Mouse (Mus musculus) cerebellum, adult 18-20 months (tissue): ENCODE data around the gene Tecpr2.
A peak's percentile ranks its signal among the peaks of the same experiment; 100 is the strongest.

ENCODE experiments used
- DNase-seq, 2 experiments: peaks; one replicate each; pipeline ENCODE4 v3.0.0; 2021

Tecpr2 gene

DNA sequence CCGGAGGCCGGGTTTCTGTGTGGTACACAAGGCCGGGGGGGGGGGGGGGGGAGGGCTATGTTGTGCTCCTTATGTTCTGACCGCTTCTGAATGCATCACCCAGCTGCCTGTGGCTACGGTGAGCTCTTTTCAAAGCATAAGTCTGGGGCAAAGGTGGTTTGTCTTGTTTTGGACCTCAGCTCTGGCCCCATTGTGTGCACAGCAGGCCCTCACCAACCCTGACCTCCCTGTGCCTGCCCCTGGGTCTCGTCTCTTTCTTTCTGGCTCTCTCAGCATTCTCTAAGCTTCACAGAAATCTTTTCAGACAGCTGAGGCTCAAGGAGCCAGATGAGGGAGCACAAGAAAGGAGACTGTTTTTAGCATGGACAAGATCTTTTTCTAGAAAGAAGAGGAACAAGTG is 23.5 kb upstream of the Tecpr2 start:
- no peak for DNase-seq

DNA sequence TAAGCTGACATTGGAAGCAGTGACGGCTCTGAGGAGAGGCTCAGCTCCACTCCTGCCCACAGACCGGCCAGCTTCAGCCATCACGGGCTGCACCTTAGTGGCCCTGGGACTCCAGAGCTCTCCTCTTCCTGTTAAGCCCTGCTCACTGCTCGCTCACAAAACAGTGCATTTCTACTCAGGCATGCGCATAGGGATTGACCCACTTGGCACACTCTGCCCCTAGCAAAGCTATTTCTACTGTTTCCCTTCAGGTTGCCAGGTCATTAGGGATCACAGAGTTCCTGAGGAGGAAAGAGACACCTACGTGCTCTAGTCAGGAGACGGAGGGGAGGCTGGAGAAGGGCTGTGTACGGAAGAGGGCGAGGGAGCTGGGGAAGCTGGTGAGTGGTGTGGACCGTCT is 23.1 kb upstream of the Tecpr2 start:
- peak; percentile 44 to 60 for DNase-seq

DNA sequence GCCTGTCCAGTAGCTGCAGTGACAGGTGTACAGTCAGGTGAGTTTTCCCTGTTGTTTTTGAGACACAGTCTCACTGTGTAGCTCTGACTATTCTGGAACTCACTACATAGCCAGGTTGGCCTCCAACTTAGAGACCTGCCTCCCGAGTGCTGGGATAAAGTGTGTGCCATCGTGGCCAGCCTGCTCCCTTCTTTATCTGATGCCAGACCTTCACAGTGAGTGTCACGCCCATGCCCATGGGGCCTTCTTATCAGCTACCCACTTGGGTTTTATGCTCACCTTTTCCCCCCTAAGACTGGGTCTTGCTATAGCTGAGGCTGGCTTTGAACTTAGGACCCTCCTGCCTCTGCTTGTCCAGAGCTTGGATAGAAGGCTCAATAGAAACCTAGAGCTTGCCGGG is 19.0 kb upstream of the Tecpr2 start:
- DNase-seq, result no peak

DNA sequence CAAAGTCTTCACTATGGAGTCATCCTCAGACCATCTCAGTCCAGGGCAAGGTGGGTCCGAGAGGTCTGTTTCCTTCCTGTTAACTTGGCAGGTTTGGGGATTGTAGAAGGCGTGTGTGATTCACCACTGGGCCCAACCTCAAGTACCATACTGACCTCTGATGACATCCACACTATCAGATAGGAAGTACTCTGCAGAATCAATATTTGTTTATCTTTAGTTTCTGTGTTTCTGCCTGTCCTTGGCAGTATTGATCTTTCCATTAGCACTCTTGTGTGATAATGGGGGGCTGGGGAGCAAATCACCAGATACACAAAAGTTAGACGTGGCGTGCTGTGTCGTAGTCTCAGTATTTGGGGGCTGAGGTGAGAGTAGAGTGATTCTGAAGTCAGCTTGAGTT is 17.8 kb upstream of the Tecpr2 start:
- no peak for DNase-seq

DNA sequence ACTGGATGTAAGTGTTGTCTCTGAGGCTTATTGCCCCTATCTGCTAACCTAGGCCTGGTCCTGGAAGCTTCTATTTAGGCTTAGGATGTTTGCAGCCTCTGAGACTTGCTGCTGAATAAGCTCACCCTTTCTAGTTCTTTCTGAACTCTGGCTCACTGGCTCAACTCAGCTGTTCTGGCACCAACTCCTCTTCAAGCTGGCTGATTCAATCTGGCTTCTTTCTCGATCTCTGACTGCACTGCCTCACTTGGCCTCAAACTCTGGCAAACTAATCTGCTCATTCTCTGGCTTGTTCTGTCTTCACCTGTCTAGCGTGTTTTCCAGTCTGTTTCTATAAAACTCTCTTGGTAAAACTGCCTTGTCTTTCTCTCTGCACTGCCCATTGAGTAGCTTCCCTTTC is 13.7 kb upstream of the Tecpr2 start:
- no peak for DNase-seq

DNA sequence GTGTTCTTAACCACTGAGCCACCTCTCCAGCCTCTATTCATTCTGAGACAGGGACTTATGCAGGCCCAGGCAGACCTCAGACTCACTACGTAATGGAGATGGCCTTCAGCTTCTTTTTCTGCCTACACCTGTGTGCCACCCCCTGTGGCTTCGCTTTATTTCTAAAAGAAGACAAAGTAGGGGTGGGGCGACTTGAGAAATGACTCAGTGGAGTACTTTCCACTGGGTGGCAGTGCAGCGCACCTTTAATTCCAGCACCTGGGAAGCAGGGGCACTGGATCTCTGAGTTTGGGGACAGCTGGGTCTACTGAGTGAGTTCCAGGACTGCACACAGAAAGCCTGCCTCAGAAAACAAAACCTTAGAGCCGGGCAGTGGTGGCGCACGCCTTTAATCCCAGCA is 6.8 kb upstream of the Tecpr2 start:
- no peak for DNase-seq

DNA sequence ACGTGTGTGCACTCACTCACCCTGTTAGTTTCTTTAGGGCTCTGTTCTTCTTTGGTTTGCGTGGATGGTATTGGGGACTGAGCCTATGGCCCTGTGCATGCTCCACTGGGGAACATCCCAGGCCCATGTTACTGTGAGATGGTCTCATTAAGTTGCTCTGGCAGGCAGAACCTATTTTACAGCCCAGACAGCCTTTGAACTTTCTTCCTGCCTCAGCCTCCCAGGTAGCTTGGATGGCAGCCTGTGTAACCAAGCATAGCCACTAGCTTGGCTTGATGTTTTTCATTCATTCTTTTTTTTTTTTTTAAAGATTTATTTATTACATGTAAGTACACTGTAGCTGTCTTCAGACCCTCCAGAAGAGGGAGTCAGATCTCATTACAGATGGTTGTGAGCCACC is 3.8 kb upstream of the Tecpr2 start:
- DNase-seq, result no peak

DNA sequence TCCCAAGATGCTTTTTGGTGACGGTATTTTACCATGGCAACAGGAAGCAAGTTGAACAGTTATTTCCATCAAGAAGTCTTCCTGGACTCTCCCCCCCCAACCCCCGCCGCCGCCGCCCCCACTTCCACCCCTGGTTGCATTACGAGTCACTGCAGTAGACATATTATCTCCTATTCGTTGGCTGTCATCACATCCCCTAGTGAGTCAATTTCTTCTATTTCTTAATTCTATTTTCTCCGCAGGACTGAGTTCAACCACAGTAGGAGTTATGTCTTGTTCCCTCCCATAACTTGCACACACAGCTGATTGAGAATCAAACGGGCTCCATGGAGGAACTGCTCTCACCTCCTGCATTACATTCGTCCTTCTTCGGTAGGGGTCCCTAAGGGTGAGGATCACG is 958 bp upstream of the Tecpr2 start:
- no peak for DNase-seq

DNA sequence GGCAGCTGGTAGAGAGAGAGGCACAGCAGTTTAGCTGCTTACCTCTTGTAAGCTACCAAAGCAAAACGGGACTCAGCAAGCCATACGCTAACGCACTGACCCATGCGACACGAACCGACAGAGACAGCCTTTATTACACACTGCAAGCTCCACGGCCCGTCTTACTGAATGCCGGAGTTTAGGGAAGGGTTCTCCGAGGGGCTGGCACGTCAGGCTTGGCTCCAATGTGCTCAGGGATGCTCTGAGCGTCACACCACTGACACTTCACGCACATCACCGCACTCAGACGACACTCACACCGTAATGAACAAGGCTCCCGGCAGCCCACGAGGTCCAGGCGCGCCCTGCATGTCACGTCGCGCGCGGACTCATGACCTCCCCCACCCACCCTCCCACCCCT is 458 bp upstream of the Tecpr2 start:
- DNase-seq, result no peak

DNA sequence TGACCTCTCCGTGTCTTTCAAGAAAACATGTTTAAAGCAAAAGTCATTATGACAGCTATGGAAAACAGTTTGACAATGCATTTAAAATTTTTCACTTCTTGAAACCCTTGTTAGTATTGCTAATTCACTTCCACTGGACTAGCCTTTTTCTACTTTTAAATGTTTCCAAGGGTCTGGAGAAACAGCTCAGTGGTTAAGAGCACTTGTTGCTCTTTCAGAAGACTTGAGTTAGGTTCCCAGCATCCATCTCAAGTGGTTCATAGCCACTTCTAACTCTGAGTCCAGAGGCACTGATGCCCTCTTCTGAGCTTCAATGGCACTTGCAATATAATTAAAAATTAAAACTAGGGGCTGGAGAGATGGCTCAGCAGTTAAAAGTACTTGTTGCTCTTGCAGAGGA is 2.8 kb downstream of the Tecpr2 start:
- DNase-seq, result no peak

DNA sequence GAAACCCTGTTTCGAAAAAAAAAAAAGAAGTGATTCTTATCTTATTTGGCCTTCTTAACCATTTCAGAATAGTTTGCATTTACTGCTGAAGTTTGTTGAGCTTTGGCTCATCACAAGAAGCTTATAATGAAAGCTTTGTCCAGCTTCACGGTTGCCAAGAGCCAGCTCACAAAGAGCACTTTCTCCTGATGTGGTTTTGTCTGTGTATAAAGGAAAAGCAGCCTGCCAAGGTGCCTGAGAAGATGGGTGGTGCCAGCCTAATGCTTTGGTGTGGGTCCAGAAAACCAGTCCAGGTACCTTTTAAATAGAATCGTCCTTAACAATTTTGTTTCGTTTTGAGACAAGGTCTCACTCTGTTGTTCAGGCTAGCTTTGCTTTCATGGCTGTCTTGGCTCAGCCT is 13.0 kb downstream of the Tecpr2 start:
- DNase-seq, result no peak

DNA sequence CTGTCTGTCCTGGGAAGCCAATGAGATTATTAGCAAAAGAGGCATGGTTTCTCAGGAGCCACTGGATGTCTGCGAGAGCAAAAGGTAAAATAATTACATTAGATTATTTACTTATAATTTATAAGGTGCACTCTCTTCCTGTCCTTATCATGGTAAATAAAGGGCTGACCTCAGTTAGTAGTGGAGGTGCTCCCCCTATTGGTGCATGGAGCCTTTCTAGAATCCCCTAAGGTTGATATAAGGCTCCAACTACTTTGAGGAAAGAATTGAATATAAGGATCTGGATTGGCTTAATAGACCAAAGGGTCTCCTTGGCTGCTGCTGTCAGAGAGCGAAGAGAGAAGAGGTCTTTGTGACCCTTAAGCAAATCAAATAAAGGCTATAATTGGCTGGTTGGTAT is 14.5 kb downstream of the Tecpr2 start:
- peak; percentile 16 for DNase-seq

DNA sequence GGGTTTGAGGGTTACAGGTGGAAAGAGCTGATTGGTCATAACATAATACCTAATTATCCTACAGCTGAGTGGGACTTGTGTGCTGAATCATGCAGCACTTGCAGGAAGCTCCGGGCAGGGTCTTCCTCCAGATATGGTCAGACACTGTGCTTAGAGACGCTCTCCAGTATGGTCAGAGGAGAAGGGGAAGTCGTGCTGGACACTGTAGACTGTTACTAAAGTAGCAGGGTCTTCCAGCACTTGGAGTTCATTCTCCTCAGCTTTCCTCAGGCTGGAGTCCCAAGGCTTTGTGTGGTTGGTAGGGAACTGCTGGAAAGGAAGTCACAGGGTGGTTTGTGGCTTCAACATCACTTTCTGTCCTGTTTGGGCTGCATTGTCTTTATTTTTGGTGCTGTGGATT is 18.8 kb downstream of the Tecpr2 start:
- no peak for DNase-seq

DNA sequence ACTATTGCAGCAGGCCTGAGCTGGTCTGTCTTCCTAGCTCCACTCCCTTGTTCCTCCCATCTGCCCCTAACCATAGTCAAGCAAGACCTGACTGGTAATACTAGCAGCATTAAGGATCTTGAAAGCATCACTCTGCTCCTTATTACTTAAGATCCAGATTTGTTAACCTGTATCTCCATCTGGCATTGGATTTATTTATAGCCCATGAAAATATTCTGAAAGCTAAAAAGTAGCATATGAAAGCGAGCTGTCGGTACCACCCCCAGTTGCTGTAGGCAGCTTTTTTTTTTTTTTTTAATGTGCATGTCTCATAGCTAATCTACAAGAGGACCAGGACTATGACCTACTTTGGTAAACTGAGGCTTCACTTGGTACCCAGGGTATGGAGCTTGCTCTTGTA is 20.9 kb downstream of the Tecpr2 start:
- no peak for DNase-seq

DNA sequence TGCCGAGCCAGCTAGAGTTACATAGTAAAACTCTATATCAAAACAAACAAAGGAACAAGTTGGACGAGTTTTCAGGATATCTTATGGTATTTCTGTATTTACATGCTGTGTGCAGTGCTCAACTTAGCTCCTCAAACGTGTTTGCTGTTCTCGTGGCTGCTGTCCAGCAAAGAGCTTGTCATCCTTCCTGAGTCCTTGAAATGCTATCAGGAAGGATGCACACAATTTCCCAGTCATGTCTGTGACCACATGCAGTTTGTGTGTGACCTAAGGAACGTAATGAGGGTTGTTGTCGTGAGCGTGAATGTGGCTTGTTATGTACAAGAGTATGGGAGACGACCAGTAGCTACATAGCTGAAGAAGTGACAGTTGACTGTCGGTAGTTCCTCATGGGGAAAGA is 26.7 kb downstream of the Tecpr2 start:
- no peak for DNase-seq

DNA sequence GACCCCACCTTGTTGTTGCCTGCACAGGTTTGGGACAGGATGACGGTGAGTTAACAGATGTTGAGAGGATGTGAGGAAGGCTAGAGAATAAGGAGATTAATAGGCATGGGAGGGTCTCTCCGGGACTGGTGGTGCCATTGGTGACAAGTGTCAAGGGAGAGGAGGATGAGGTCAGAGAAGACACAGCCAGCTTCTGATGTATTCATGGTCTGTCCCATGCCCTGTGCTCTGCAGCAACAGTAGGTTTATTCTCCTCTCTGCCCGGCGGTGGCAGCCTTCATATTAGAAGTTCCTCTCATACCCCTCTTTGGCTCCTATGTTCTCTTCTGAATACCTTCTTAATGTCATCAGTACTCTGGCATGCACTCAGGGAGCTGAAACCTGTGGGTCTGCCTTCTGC is 31.2 kb downstream of the Tecpr2 start:
- DNase-seq, result no peak

DNA sequence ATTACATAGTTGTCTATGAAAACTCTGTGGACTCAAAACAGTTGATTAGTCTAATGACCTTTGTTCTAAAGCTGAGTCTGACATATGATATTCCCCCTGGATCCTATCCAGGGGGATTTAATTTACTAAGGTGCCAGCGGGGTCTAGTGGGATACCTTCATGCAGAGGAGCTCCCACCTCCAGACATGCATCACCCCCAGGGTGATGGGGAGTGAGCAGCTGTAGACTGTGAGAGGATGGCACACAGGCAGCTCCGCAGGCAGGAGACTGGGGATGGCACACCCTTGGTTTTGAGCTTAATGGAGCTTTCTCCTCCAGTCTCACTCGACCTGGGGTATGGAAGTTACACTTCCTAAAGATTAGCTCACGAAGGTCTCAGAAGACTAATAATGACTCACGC is 32.5 kb downstream of the Tecpr2 start:
- DNase-seq, result no peak

DNA sequence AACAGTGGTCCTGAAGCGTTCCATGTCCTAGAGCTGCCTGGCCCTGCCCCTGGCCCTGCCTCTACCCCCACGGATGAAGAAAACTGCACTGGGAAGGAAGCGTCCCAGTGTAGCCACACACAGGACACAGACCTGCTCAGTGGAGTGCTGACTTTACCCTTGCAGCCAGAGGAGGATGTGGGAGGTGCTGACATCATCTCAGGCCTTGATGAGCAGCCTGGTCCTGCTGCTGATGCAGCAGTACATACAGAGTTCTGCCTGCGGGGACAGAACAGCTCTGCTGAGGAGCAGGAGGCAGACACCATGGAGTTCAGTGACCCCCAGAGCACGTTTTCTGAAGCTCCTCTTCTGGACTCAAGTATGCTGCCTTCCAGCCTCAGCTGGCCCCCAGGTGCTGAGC is 43.8 kb downstream of the Tecpr2 start:
- no peak for DNase-seq

DNA sequence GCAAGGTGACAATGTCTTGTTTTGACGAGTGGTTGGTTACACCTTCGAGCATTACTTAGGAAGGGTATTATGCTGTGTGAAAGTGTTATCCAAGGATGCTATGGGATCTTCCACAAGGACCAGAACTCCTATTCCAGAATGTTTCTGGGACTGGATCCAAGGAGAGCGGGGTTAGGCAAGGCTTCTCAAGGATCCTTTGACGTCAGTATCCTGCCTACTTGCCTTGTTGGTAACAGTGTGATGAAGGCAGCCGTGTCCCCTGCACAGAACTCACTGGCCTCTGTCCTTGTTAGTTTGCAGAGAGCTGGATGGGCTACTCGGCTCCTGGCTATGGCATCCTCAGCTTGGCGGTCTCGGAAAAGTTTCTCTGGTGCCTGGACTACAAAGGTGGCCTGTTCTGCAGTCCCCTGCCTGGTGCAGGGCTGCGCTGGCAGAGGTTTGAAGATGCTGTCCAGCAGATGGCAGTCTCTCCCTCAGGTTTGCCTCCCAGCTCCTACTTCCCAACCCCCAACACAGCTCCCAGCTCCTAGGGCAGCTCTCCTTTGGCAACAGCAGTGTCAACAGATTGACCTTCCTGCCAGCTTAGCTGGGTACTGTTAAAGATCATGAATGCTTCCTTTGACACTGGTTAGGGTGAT is 47.0 kb downstream of the Tecpr2 start:
- DNase-seq, result peak; percentile 93 to 95

DNA sequence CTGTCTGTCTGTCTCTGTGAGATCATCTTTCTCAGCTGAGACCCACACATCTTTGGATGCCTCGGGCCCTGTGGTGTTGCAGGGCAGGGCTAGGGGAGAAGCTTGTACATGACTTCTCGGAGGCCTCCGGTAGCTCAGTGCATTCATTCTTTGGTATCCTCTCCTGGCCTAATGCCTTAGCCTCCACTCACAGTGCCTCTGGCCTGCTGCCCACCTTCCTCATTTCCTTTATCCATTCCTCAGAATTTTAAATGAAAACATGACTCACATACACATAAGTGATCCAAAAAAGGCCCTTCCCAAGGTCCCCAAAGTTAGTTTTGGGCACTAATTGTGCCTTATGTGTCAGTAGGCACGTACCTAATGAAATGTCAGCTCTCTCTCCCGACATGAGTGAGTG is 48.4 kb downstream of the Tecpr2 start:
- peak in 1 of 2 experiments; percentile 34 for DNase-seq

DNA sequence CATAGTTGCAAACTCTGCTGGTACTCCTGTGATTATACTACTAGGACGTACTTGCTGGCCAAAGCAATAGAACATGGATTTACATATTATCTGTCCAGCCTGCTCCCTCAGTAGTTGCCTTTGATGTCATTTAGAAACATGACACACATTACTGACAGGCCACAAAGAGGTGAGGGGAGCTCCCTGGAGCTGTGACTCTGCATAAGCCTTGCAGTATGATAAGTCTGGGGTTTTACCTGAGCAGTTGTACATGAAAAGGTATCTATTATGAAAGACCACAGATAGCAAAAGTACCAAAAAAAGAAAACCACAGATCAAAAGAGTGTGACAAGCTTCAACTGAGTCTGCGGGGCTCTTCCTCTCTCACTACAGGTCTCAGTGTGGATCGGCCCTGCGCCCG is 50.3 kb downstream of the Tecpr2 start:
- no peak for DNase-seq

DNA sequence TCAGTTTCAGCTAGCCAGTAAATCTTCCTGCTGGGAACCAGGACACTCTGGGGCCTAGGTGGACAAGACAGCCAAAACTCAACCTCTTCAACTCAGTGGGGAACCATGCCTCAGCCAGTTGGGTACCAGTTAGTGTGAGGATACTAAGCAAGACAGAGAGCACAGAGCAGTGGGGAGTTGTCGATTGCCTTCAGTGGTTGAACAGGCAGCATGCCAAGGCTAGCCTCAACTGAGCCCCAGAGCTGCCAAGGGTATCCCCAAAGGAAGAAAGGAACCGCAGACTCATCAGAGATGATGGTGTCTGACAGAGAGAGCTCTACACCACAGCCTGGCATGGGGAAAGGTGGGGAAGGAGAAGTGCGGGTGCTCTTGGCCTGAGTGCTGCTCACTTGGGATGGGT is 51.8 kb downstream of the Tecpr2 start:
- peak; percentile 24 to 43 for DNase-seq

DNA sequence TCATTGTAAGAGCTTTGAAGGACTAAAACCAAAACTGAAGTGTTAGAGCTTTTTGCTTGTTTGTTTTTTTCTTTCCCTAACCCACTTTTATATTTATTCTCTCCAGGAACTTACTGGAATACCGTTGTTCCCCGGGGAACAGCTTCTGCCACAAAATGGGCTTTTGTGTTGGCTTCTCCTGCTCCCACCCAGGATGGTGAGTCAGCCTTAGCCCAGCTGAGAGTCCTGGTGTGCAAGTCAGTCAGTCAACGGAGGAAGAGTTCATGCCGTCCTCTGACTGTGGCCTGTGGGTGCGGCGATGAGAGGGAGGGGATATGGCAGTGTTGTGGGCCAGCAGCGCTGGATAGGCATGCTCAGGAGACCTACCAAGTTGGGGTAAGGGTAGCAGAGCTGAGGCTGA is 57.2 kb downstream of the Tecpr2 start:
- no peak for DNase-seq

DNA sequence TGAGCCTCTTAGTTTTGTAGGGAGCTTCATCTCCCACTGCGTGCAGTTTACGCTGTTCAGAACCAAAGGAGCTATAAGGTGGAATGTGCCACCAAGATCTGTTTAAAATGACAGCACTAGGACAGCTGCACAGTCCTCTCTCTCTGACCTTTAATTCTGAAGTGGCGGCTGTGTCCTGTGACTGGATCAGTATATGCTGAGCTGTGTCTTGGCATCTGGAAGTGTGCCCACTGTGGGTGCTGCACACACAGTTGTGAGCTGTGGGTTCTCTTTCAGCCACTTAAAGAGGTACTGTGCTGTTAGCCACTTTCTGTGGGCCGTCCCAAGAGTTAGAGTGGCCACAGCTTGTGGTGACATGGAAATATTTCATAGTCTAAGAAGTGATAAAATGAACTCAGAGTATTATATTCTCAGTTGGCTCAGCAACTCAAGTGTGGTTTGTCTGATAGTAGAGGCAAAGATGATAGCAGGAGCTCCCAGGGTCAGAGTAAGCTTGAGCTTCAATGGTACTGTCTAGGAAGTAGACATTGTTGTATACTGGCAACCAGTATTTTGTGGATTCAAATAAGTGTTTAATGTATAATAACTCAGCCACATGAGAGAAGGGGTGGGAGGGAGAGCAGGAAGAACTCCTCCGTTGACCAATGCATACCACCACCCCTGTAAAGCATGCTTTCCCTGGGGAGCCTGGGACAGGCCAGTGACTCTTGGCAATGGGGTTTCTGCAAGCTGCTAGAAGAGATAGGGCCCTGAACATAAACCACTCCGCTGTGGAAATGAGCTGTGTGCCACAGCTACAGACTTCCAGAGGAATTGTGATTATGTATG is 59.2 kb downstream of the Tecpr2 start:
- DNase-seq, result no peak

DNA sequence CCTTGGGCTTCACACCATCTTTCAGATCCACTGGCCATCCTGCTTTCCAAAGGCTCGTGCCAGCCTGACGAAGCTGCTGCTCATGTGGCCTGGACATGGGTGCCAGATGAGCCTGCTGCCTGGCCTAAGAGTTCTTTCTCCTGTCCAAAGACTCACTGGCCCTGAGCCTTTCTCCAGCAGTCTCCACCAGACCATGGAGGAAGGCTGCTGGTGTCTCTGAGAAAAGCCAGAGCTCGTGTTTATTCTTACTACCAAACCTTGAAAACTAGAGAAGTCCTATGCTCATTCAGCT is 59.8 kb downstream of the Tecpr2 start:
- no peak for DNase-seq
